30 mouse cellular contexts compared by ENCODE assay signal in genomic region chr2:8470546-8470945, GRCm38 (mm10).
DNase-seq lines count a peak whose midpoint lies in the region; ATAC-seq and TF ChIP-seq lines count a peak whose summit lies in the region.
"Had no signal": no experiment of that assay in that cellular context is flagged by ENCODE, and none has a peak within 500 bp of the region (broad histone marks: within the 10 kb centered on the region; RNA-seq: fewer than 3 reads in every experiment).

No protein-coding gene starts in this region.

- H3K36me3 ChIP-seq in forebrain, postnatal 0 days (ENCODE audit: insufficient read depth): no peaks in the 10 kb centered on the region
- no peaks in the 10 kb centered on the region for H3K36me3 ChIP-seq in forebrain, embryonic 12.5 days (replicated peaks)
- no peaks in the 10 kb centered on the region for H3K36me3 ChIP-seq in liver, embryonic 11.5 days (ENCODE audit: control insufficient read depth, insufficient read depth, low read length)
- H3K36me3 ChIP-seq: embryonic facial prominence, embryonic 15.5 days; G1E; heart, embryonic 15.5 days; hindbrain, embryonic 13.5 days; kidney, embryonic 15.5 days; limb, embryonic 10.5 days; midbrain, embryonic 15.5 days; neural tube, embryonic 13.5 days had no signal

- intact Hi-C loops in left cerebral cortex, adult 2 months (cut with DNase I): loop anchor here (1.0 to 5.0 kb wide), 3 partner anchors 31 to 193 kb away; no protein-coding TSS in a partner anchor

- H3K27ac ChIP-seq in forebrain, postnatal 0 days (ENCODE audit: low read depth, low read length): 0 out of 2 replicates have a peak overlapping the region, but pooled peaks have one; percentile 57
- H3K27ac ChIP-seq in forebrain, embryonic 12.5 days: no peak overlapping the region
- peak overlapping the region; percentile 78 for H3K27ac ChIP-seq in left cerebral cortex, adult 2 months
- H3K27ac ChIP-seq in liver, embryonic 11.5 days (ENCODE audit: low read depth, low read length): no peak overlapping the region
- H3K27ac ChIP-seq: embryonic facial prominence, embryonic 15.5 days; heart, embryonic 15.5 days; hindbrain, embryonic 13.5 days; kidney, embryonic 15.5 days; limb, embryonic 10.5 days; midbrain, embryonic 15.5 days; neural tube, embryonic 13.5 days had no signal

- peak; percentile 73 for DNase-seq in forebrain, postnatal 0 days
- DNase-seq in left cerebral cortex, adult 2 months (ENCODE audit: extremely low spot score in 1 of 2, low spot score in 2 of 2): no peak
- no peak for DNase-seq in left cerebral cortex, adult 8-10 months (ENCODE audit: low spot score in 2 of 2)
- peak; percentile 14 to 29 for DNase-seq in layer of hippocampus, adult 8-10 months (ENCODE audit: low spot score in 2 of 2)
- peak; percentile 90 for DNase-seq in telencephalon, adult 2 months (ENCODE audit: low read depth, low spot score)
- DNase-seq in liver, embryonic 11.5 days (ENCODE audit: low spot score): no peak
- DNase-seq: adrenal gland, postnatal 36 days; B cell, adult 2 months; cerebellum, adult 18-20 months; cerebellum, postnatal 25 days; embryo, embryonic 11 days; heart, postnatal 36 days; kidney, adult 11 months; kidney, postnatal 36 days; liver; lung, postnatal 4 days; retina, postnatal 1 day; right cerebral cortex, postnatal 4 days; thymus, postnatal 36 days had no signal

- H3K9me3 ChIP-seq in forebrain, postnatal 0 days (ENCODE audit: low read length): no peaks in the 10 kb centered on the region
- no peaks in the 10 kb centered on the region for H3K9me3 ChIP-seq in forebrain, embryonic 12.5 days
- no peaks in the 10 kb centered on the region for H3K9me3 ChIP-seq in liver, embryonic 11.5 days (ENCODE audit: control insufficient read depth, low read length)
- H3K9me3 ChIP-seq: embryonic facial prominence, embryonic 15.5 days; G1E; heart, embryonic 15.5 days; hindbrain, embryonic 13.5 days; kidney, embryonic 15.5 days; limb, embryonic 10.5 days; midbrain, embryonic 15.5 days; neural tube, embryonic 13.5 days had no signal

- TF ChIP-seq CTCF in forebrain, postnatal 0 days (IDR thresholded peaks at IDR 0.05; ENCODE audit: low read depth): no peak
- TF ChIP-seq CTCF in left cerebral cortex, adult 2 months (IDR thresholded peaks at IDR 0.05): no peak

- 30% methylated on average over 1 of the region's 1 CpGs for WGBS in forebrain, postnatal 0 days
- 29% methylated on average over 1 of the region's 1 CpGs for WGBS in forebrain, embryonic 12.5 days
- WGBS in liver, embryonic 11.5 days: 91% methylated on average over 1 of the region's 1 CpGs

- H3K4me1 ChIP-seq in forebrain, postnatal 0 days (ENCODE audit: insufficient read depth): 0 out of 2 replicates have a peak, but pooled peaks cover 4% of the 10 kb centered on the region
- peaks cover 9% of the 10 kb centered on the region; the same call in 1 of the 2 replicates for H3K4me1 ChIP-seq in forebrain, embryonic 12.5 days
- no peaks in the 10 kb centered on the region for H3K4me1 ChIP-seq in liver, embryonic 11.5 days (replicated peaks; ENCODE audit: control insufficient read depth, insufficient read depth, low read length)
- H3K4me1 ChIP-seq: embryonic facial prominence, embryonic 15.5 days; heart, embryonic 15.5 days; hindbrain, embryonic 13.5 days; kidney, embryonic 15.5 days; limb, embryonic 10.5 days; midbrain, embryonic 15.5 days; neural tube, embryonic 13.5 days had no signal

- no peak overlapping the region for H3K4me3 ChIP-seq in forebrain, postnatal 0 days (ENCODE audit: low read depth, low read length)
- no peak overlapping the region for H3K4me3 ChIP-seq in forebrain, embryonic 12.5 days (replicated peaks)
- H3K4me3 ChIP-seq in left cerebral cortex, adult 2 months: no peak overlapping the region
- no peak overlapping the region for H3K4me3 ChIP-seq in liver, embryonic 11.5 days (ENCODE audit: low read depth, low read length)
- H3K4me3 ChIP-seq: embryonic facial prominence, embryonic 15.5 days; heart, embryonic 15.5 days; hindbrain, embryonic 13.5 days; kidney, embryonic 15.5 days; limb, embryonic 10.5 days; midbrain, embryonic 15.5 days; neural tube, embryonic 13.5 days had no signal

- no peak overlapping the region for H3K9ac ChIP-seq in forebrain, postnatal 0 days
- H3K9ac ChIP-seq in forebrain, embryonic 12.5 days: no peak overlapping the region
- H3K9ac ChIP-seq in liver, embryonic 11.5 days (ENCODE audit: low read depth, low read length): no peak overlapping the region
- H3K9ac ChIP-seq: embryonic facial prominence, embryonic 15.5 days; heart, embryonic 15.5 days; hindbrain, embryonic 13.5 days; kidney, embryonic 15.5 days; midbrain, embryonic 15.5 days; neural tube, embryonic 13.5 days had no signal

- peak; percentile 27; the same call in 1 of the 2 replicates for ATAC-seq in forebrain, postnatal 0 days
- no peak for ATAC-seq in forebrain, embryonic 12.5 days (ENCODE audit: low FRiP score)
- no peak for ATAC-seq in liver, embryonic 11.5 days (replicated peaks; ENCODE audit: low FRiP score)
- ATAC-seq: midbrain, embryonic 15.5 days; Patski had no signal

- no peak overlapping the region for H3K4me2 ChIP-seq in forebrain, postnatal 0 days (ENCODE audit: low read depth)
- no peak overlapping the region for H3K4me2 ChIP-seq in forebrain, embryonic 12.5 days
- no peak overlapping the region for H3K4me2 ChIP-seq in liver, embryonic 11.5 days
- H3K4me2 ChIP-seq: embryonic facial prominence, embryonic 15.5 days; heart, embryonic 15.5 days; hindbrain, embryonic 13.5 days; kidney, embryonic 15.5 days; midbrain, embryonic 15.5 days; neural tube, embryonic 13.5 days had no signal

- H3K27me3 ChIP-seq in forebrain, postnatal 0 days (ENCODE audit: insufficient read depth, low read length): no peaks in the 10 kb centered on the region
- no peaks in the 10 kb centered on the region for H3K27me3 ChIP-seq in forebrain, embryonic 12.5 days
- no peaks in the 10 kb centered on the region for H3K27me3 ChIP-seq in liver, embryonic 11.5 days (replicated peaks; ENCODE audit: control insufficient read depth, insufficient read depth, low read length)
- H3K27me3 ChIP-seq: CH12.LX; embryonic facial prominence, embryonic 15.5 days; heart, embryonic 15.5 days; hindbrain, embryonic 13.5 days; kidney, embryonic 15.5 days; midbrain, embryonic 15.5 days; neural tube, embryonic 13.5 days had no signal

Comparison
In these comparisons a context has a peak if more than half of its experiments do, and no peak if none do; other contexts are left out.
1. H3K27ac ChIP-seq: peak in forebrain, postnatal 0 days (single experiment) and left cerebral cortex, adult 2 months (single experiment); none in forebrain, embryonic 12.5 days (single experiment) and liver, embryonic 11.5 days (single experiment).
2. DNase-seq: peak in forebrain, postnatal 0 days (single experiment), layer of hippocampus, adult 8-10 months (2 of 2) and telencephalon, adult 2 months (single experiment); none in left cerebral cortex, adult 2 months (0 of 2), left cerebral cortex, adult 8-10 months (0 of 2) and liver, embryonic 11.5 days (single experiment).